7 mouse cellular contexts compared by ENCODE assay signal in genomic region chr6:128438317-128438870, GRCm38 (mm10). TPM values are rescaled to one million over a fixed set of nuclear protein-coding genes. Genes with fewer than 3 reads are reported as not detected.
DNase-seq lines count a peak whose midpoint lies in the region; ATAC-seq lines count a peak whose summit lies in the region.

Fkbp4 (minus strand) TSS chr6:128438677.

- H3K27ac ChIP-seq in midbrain, embryonic 10.5 days (replicated peaks): peak within 1 kb of the TSS; percentile 99

- peak; percentile 97 to 98 for DNase-seq in adrenal gland, adult (ENCODE audit: inconsistent age in 2 of 2, low spot score in 1 of 2)
- peak; percentile 92 for DNase-seq in embryo, embryonic 10 days (ENCODE audit: low spot score)
- peak; percentile 94 for DNase-seq in gastrocnemius, postnatal 14 days
- DNase-seq in left cerebral cortex, postnatal 25 days (ENCODE audit: low spot score in 2 of 2): peak; percentile 93 to 94
- DNase-seq in midbrain, embryonic 10.5 days (ENCODE audit: low spot score): peak; percentile 90
- peak; percentile 90 for DNase-seq in right cerebral cortex, postnatal 4 days

- peaks cover 21% of the 10 kb centered on the region for H3K4me1 ChIP-seq in midbrain, embryonic 10.5 days

- peaks cover 17% of the 10 kb centered on the region for H3K27me3 ChIP-seq in midbrain, embryonic 10.5 days (ENCODE audit: low read depth, poor library complexity, severe bottlenecking)

- WGBS in midbrain, embryonic 10.5 days: under 1% methylated on average over 67 of the region's 67 CpGs

- no peaks in the 10 kb centered on the region for H3K9me3 ChIP-seq in midbrain, embryonic 10.5 days (replicated peaks)

- H3K36me3 ChIP-seq in midbrain, embryonic 10.5 days: peaks cover 33% of the 10 kb centered on the region

- intact Hi-C loops in gastrocnemius, postnatal 14 days (cut with DNase I; ENCODE audit: low total_unique reads): no loop called here
- intact Hi-C loops in left cerebral cortex, postnatal 25 days (cut with DNase I): loop anchor here (2.0 kb wide), 1 partner anchor 40 kb away; no protein-coding TSS in a partner anchor

- H3K4me3 ChIP-seq in midbrain, embryonic 10.5 days: peak within 1 kb of the TSS; percentile 97

- peak; percentile 96 for ATAC-seq in inflammation-experienced regulatory T-cells, adult 6 months

RNA-seq across cellular contexts. Expression of gene Fkbp4, which starts in this region (rescaled TPM):
- 10 to 100 TPM; 80.7 to 92.8 TPM for total RNA-seq in gastrocnemius, postnatal 14 days (2021)
- 10 to 100 TPM; 52.8 to 67.1 (median 65.9) TPM for polyA plus RNA-seq in inflammation-experienced regulatory T-cells, adult 6 months (2017; shearing (Covaris generic))
- total RNA-seq in left cerebral cortex, postnatal 25 days (2021): 100 to 1,000 TPM; 117 to 119 TPM
- polyA plus RNA-seq in midbrain, embryonic 10.5 days (2016; fragmentation: Nextera tagmentation; extraction: Ambion mirVana): 652 and 727 TPM in 2 replicates

Comparison
In these comparisons a context has a peak if more than half of its experiments do, and no peak if none do; other contexts are left out.
1. Peak in every context shown above with its lines: DNase-seq, ATAC-seq, H3K4me3 ChIP-seq and H3K27ac ChIP-seq.